Mouse (Mus musculus) ES-Bruce4 (cell line): ENCODE data around the gene Cyp1a2.

Experiments used
- CTCF ChIP-seq: IDR thresholded peaks from one replicate; pipeline ENCODE4 v1.8.1; 2011; ENCODE audit warnings: low read depth, low read length
- EP300 ChIP-seq: IDR thresholded peaks from 2 replicates; pipeline ENCODE4 v1.6.1; 2011; ENCODE audit warnings: low read depth, low read length; ENCODE audit not compliant: insufficient read depth

DNA sequence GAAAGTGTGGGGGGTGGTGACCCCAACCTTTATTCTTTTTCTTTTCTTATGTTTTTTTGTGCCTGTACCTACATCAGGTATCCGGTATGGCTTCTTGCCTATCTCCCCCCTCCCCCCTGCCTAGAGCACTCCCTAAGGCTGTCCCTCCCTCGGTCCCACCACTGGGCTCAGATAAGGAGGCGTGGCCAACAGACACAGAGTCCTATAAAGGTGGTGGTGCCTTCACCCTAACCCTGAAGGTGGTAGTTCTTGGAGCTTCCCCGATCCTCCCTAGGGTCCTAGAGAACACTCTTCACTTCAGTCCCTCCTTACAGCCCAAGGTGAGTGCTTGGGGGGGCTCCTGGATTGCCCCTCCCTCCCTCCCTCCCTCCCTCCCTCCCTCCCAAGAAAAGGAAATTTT lies 13.9 kb upstream of the Cyp1a2 start:
- TF ChIP-seq CTCF (no peak), EP300 (no peak)
